Mouse (Mus musculus): Measurements from ENCODE around the gene Myh9. TPM values are rescaled to one million over a fixed set of nuclear protein-coding genes. Genes with fewer than 3 reads are reported as not detected.
A peak's percentile ranks its signal among the peaks of the same experiment; 100 is the strongest.

Myh9 gene
- total and polyA plus RNA-seq, 3 experiments = 30.4 to 111 (median 88.3) TPM

DNA sequence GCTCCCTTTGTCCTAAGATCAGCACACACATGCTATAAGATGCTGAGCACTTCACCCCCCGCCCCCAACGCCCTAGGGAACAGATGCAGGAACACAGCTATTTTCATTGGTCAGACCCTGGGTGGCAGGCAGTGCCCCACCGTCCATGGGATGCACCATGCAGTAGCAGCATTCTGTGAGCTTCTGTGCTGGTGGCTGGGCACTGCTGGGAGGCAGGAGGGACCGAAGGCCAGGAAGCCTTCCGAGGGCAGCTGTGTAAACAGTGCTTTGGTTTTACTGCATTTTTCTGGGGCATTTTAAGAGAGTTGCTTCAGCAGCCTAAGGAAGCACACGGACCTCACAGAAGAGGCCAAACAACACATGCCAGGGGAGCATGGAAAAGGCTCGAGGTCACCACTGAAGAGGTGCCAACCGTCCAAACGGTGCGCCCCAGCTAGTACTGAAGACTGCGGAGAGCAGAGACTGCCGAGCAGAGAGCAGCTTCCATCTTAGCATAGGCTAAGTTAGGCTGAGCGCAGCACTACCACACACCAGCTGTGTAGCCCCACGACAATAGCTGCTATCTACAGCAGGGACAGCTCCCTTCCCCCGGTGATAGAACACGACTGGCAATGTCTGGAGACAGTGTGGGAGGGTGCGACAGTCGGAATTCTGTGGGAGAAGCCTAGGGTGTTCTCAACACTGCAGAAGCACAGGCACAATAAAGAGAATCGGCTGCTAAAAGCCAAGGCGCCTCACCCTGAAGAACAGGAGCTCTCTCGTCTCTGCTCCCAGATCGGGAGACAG is 57.7 kb downstream of the Myh9 start:
- H3K4me3 ChIP-seq = no peak overlapping the region
- 64% methylated on average over 22 of the region's 22 CpGs for WGBS
- no peaks in the 10 kb centered on the region for H3K27me3 ChIP-seq (ENCODE audit: control insufficient read depth, insufficient read depth, low read length)
- no peak for DNase-seq
- H3K9ac ChIP-seq (ENCODE audit: low read depth, low read length) = no peak overlapping the region
- TF ChIP-seq CTCF (IDR thresholded peaks at IDR 0.05) = no peak
- no peak for TF ChIP-seq POLR2A (IDR thresholded peaks at IDR 0.05; ENCODE audit: insufficient read depth, low read depth, low read length)
- TF ChIP-seq EP300 (IDR thresholded peaks at IDR 0.05; ENCODE audit: insufficient read depth, low read depth, low read length) = no peak
- intact Hi-C loops (cut with DNase I) = no loop called here
- H3K79me2 ChIP-seq (replicated peaks; ENCODE audit: control insufficient read depth, insufficient read depth, low read length) = peaks cover 1% of the 10 kb centered on the region
- H3K4me1 ChIP-seq (ENCODE audit: control insufficient read depth, insufficient read depth, low read length) = no peaks in the 10 kb centered on the region
- H3K36me3 ChIP-seq (ENCODE audit: control insufficient read depth, insufficient read depth, low read length) = peaks cover 2% of the 10 kb centered on the region
- H3K27ac ChIP-seq = no peak overlapping the region

- no peaks in the 10 kb centered on the region for H3K4me1 ChIP-seq (ENCODE audit: control insufficient read depth, insufficient read depth, low read length)
- TF ChIP-seq POLR2A (IDR thresholded peaks at IDR 0.05; ENCODE audit: insufficient read depth, low read depth, low read length) (no peak), EP300 (IDR thresholded peaks at IDR 0.05; ENCODE audit: insufficient read depth, low read depth, low read length) (0 out of 2 replicates have a peak, but pooled peaks have one; percentile 33), CTCF (IDR thresholded peaks at IDR 0.05) (peak; percentile 86)
- H3K79me2 ChIP-seq (replicated peaks; ENCODE audit: control insufficient read depth, insufficient read depth, low read length) = peaks cover 1% of the 10 kb centered on the region
- H3K36me3 ChIP-seq (ENCODE audit: control insufficient read depth, insufficient read depth, low read length) = no peaks in the 10 kb centered on the region
- intact Hi-C loops (cut with DNase I) = loop anchor here (2.0 kb wide), 2 partner anchors 54 to 134 kb away; no protein-coding TSS in a partner anchor
- H3K9ac ChIP-seq (ENCODE audit: low read depth, low read length) = no peak overlapping the region
- H3K4me3 ChIP-seq = no peak overlapping the region
- WGBS = 75% methylated on average over 11 of the region's 11 CpGs
- no peak for DNase-seq
- no peaks in the 10 kb centered on the region for H3K27me3 ChIP-seq (ENCODE audit: control insufficient read depth, insufficient read depth, low read length)
- no peak overlapping the region for H3K27ac ChIP-seq
Measured at GRCm38 (mm10) chr15:77782449-77783014, 59.4 kb downstream of the Myh9 start.

DNA sequence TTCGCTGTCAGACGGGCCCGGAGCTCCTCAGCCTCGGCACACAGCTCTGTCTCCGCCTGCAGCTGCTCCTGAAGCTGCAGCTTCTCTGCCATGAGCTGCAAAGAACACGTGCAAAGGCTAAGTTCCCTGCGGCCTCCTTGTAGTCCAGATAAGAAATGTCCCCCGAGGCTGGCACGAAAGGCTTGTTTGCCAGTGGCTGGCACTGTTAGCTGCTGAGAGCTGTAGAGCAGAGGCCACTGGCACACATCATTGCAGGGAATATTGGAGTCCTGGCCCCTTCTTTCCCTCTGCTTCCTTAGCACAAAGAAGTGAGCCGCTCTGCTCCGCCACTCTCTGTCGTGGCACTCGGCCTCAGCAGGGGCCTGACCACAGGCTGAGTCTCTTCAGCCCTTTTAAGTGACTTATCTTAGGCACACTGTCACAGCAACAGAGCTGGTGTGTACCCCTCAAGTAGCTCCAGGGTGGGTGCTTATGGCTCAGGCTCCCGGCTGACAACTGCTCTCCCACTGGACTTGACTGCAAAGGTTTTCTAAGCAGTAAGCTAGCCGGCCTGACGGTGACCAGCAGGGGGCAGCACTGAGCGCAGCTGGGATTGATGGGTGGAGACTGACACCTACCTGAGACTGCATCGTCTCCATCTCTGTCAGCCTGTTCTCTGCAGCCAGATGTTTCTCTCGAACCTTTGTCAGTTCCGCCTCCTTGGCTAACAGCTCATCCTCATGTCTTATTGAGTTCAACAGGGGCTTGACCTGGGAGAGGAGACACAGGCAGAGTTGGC is 66.6 kb downstream of the Myh9 start:
- DNase-seq = peak; percentile 66 to 86
- Histone ChIP-seq H3K4me1 (ENCODE audit: control insufficient read depth, insufficient read depth, low read length) (no peaks in the 10 kb centered on the region), H3K9ac (ENCODE audit: low read depth, low read length) (no peak overlapping the region), H3K27ac (no peak overlapping the region), H3K27me3 (ENCODE audit: control insufficient read depth, insufficient read depth, low read length) (no peaks in the 10 kb centered on the region), H3K36me3 (ENCODE audit: control insufficient read depth, insufficient read depth, low read length) (no peaks in the 10 kb centered on the region), H3K4me3 (no peak overlapping the region), H3K79me2 (replicated peaks; ENCODE audit: control insufficient read depth, insufficient read depth, low read length) (no peaks in the 10 kb centered on the region)
- 63% methylated on average over 20 of the region's 20 CpGs for WGBS
- TF ChIP-seq POLR2A (IDR thresholded peaks at IDR 0.05; ENCODE audit: insufficient read depth, low read depth, low read length) = no peak
- TF ChIP-seq EP300 (IDR thresholded peaks at IDR 0.05; ENCODE audit: insufficient read depth, low read depth, low read length) = 0 out of 2 replicates have a peak, but pooled peaks have one; percentile 33
- TF ChIP-seq CTCF (IDR thresholded peaks at IDR 0.05) = no peak; the same call in 1 of the 2 replicates
- intact Hi-C loops (cut with DNase I) = loop anchor here (1.0 to 2.0 kb wide), 2 partner anchors 65 to 142 kb away; no protein-coding TSS in a partner anchor

DNA sequence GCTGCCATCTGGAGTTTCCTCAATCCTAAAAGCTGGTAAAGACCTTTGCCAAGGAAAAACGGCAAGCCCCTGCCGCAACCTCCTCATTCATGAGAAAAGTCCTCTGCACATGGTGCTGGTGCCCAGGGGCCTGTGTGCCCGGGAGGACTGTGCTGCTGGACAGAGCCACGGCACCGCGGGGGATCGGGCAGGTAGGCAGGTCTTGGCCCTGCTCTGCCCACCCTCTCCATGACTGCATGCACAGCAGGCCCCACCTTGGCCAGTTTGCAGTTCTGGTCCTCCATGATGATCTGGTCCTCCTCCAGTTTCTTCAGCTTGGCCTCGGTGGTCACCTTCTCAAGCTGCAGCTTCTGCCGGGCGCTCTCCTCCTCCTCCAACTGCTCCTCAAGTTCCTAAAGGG is 67.7 kb downstream of the Myh9 start:
- DNase-seq = no peak
- Histone ChIP-seq H3K9ac (ENCODE audit: low read depth, low read length) (no peak overlapping the region), H3K4me1 (ENCODE audit: control insufficient read depth, insufficient read depth, low read length) (no peaks in the 10 kb centered on the region), H3K27me3 (ENCODE audit: control insufficient read depth, insufficient read depth, low read length) (no peaks in the 10 kb centered on the region), H3K27ac (no peak overlapping the region), H3K36me3 (ENCODE audit: control insufficient read depth, insufficient read depth, low read length) (no peaks in the 10 kb centered on the region), H3K4me3 (no peak overlapping the region), H3K79me2 (replicated peaks; ENCODE audit: control insufficient read depth, insufficient read depth, low read length) (no peaks in the 10 kb centered on the region)
- 91% methylated on average over 10 of the region's 10 CpGs for WGBS
- TF ChIP-seq POLR2A (IDR thresholded peaks at IDR 0.05; ENCODE audit: insufficient read depth, low read depth, low read length) (no peak), CTCF (IDR thresholded peaks at IDR 0.05) (no peak), EP300 (IDR thresholded peaks at IDR 0.05; ENCODE audit: insufficient read depth, low read depth, low read length) (no peak)
- intact Hi-C loops (cut with DNase I) = loop anchor here (2.0 kb wide), 1 partner anchor 66 kb away; no protein-coding TSS in a partner anchor

DNA sequence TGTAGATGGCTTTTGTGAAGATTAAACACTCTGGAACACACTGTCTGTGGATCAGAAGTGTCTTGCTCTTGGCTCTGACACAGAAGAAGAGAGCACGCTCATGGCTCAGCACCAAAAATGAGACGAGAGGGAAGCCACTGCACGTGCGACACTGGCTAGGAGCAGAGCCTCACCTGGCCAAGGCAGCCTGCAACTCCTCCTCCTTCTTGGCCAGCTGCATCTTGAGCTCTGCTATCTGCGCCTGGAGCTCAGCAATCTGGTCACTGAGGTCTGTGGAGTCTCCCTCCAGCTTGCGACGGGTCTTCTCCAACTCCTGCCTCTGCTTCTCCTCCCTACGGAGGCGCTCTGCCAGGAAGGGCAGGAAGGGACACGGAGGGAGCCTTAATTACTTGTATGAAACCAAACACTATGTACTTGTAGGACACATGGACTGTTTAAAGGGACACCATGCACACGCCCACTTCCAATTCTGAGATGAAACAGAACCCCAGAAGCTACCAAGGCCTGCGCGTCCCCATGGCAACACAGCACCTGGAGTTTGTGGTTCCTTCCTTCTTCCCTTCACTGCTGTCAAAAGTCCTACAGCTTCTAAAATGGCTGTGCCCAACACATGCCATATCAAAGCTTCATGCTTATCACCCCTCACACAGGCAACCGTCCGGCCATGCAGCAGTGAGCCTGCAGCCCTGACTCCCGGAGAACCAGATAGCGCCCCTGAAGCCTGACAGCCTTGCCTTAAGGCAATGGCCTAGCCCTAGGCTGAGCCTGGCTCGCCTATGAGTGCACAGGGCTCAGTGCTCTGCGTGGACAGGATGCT is 68.7 kb downstream of the Myh9 start:
- Histone ChIP-seq H3K9ac (ENCODE audit: low read depth, low read length) (no peak overlapping the region), H3K36me3 (ENCODE audit: control insufficient read depth, insufficient read depth, low read length) (no peaks in the 10 kb centered on the region), H3K27me3 (ENCODE audit: control insufficient read depth, insufficient read depth, low read length) (no peaks in the 10 kb centered on the region), H3K4me3 (no peak overlapping the region), H3K4me1 (ENCODE audit: control insufficient read depth, insufficient read depth, low read length) (no peaks in the 10 kb centered on the region), H3K79me2 (replicated peaks; ENCODE audit: control insufficient read depth, insufficient read depth, low read length) (no peaks in the 10 kb centered on the region), H3K27ac (no peak overlapping the region)
- no peak for DNase-seq
- intact Hi-C loops (cut with DNase I) = no loop called here
- no peak for TF ChIP-seq EP300 (IDR thresholded peaks at IDR 0.05; ENCODE audit: insufficient read depth, low read depth, low read length)
- no peak for TF ChIP-seq POLR2A (IDR thresholded peaks at IDR 0.05; ENCODE audit: insufficient read depth, low read depth, low read length)
- TF ChIP-seq CTCF (IDR thresholded peaks at IDR 0.05) = no peak
- WGBS = 71% methylated on average over 19 of the region's 19 CpGs
